Mouse (Mus musculus) embryonic fibroblast, embryonic 13.5 days (primary cell): ENCODE results near the gene Tmem259. TPM values are rescaled to one million over a fixed set of nuclear protein-coding genes. Genes with fewer than 3 reads are reported as not detected.
A peak's percentile ranks its signal among the peaks of the same experiment; 100 is the strongest.

Experiments
- H3K27ac ChIP-seq: 2 replicates; pipeline ENCODE4 v1.5.1; 2012; ENCODE audit warnings: low read length, control low read depth, inconsistent platforms; ENCODE audit not compliant: insufficient read depth
- H3K4me1 ChIP-seq: 2 replicates; pipeline ENCODE4 v1.6.1; 2011; ENCODE audit warnings: low read length; ENCODE audit not compliant: control insufficient read depth, insufficient read depth
- H3K4me3 ChIP-seq: 2 replicates; pipeline ENCODE4 v1.5.1; 2011; ENCODE audit warnings: mild to moderate bottlenecking, control low read depth, low read length; ENCODE audit not compliant: insufficient read depth
- CTCF ChIP-seq: IDR thresholded peaks from 2 replicates; pipeline ENCODE4 v1.5.1; 2011; ENCODE audit warnings: mild to moderate bottlenecking, control low read depth, low read length, moderate library complexity, borderline replicate concordance; ENCODE audit not compliant: insufficient read depth
- POLR2A ChIP-seq: IDR thresholded peaks from 2 replicates; pipeline ENCODE4 v1.6.1; 2011; ENCODE audit warnings: low read depth, mild to moderate bottlenecking, control low read depth, low read length, moderate library complexity
- polyA plus RNA-seq: library from polyadenylated mRNA; stranded (reverse); fragments of >200 nt; gene quantifications from 2 replicates; pipeline ENCODE4 v1.2.4, GENCODE M21; 2011; ENCODE audit warnings: low read depth; ENCODE audit not compliant: missing spikeins, insufficient read length

Gene Tmem259
- polyA plus RNA-seq, 1 experiment: 73.4 TPM

- no peak for TF ChIP-seq CTCF
- no peak for TF ChIP-seq POLR2A
- H3K4me1 ChIP-seq: peaks cover 8% of the 10 kb centered on the region
- no peak overlapping the region for H3K4me3 ChIP-seq
- no peak overlapping the region for H3K27ac ChIP-seq
These were observed 39.6 kb upstream of the Tmem259 start for GRCm38 (mm10) chr10:80023758-80024157.

DNA sequence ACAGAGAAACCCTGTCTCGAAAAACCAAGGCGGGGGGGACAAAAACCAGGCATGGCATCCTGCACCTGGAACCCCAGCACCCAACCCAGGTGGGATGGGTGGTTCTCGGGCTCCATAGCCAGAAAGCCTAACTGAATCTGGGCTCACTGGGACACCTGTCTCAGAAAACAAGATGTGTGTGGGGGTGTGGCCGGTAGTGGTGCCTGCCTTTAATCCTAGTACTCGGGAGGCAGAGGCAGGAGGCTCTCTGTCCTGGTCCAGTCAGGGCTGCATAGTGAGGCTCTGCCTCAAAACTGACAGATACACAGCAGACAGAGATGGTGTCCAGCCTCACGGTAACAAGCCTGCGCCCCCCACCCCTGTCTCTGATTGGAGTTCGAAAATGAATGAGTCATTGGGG, 38.7 kb upstream of the Tmem259 start:
- TF ChIP-seq CTCF (no peak), POLR2A (no peak)
- Histone ChIP-seq H3K4me3 (no peak overlapping the region), H3K4me1 (peaks cover 8% of the 10 kb centered on the region), H3K27ac (no peak overlapping the region)

- TF ChIP-seq POLR2A (no peak), CTCF (no peak)
- no peak overlapping the region for H3K27ac ChIP-seq
- H3K4me3 ChIP-seq: no peak overlapping the region
- H3K4me1 ChIP-seq: peaks cover 8% of the 10 kb centered on the region
These were observed 38.0 kb upstream of the Tmem259 start for GRCm38 (mm10) chr10:80022164-80022563.

- Histone ChIP-seq H3K4me3 (no peak overlapping the region), H3K27ac (no peak overlapping the region), H3K4me1 (peaks cover 8% of the 10 kb centered on the region)
- TF ChIP-seq POLR2A (no peak), CTCF (no peak)
These were observed 37.2 kb upstream of the Tmem259 start for GRCm38 (mm10) chr10:80021320-80021641.

DNA sequence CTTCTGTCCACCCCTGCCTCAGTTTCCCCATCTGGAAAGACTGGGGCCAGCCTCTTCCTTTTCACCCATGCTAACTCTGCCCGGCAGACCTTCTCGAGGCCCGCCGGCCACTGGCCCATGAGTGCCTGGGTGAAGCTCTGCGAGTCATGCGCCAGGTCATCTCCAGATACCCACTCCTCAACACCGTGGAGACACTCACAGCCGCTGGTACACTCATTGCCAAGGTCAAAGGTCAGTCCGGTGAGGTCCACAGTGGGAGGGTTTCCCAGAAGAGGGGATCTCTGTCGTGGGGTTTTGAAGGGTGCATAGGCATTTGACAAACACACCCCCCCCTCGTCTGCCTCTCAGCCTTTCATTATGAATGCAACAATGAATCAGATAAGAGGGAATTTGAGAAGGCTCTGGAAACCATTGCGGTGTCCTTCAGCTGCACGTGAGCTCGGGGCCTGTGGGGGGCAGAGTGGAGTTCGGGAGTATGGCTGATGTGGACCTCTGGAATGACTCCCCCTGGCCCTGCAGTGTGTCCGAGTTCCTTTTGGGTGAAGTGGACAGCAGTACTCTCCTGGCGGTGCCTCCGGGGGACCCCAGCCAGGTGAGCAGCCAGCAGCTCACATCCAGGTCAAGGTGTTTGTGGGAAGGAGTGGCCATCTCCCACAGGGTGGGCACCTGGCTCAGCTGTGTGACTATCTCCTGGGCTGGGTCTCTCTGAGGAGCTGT, 36.6 kb upstream of the Tmem259 start:
- peaks cover 8% of the 10 kb centered on the region for H3K4me1 ChIP-seq
- H3K27ac ChIP-seq: no peak overlapping the region
- no peak for TF ChIP-seq CTCF
- no peak for TF ChIP-seq POLR2A
- H3K4me3 ChIP-seq: no peak overlapping the region

- H3K27ac ChIP-seq: no peak overlapping the region
- TF ChIP-seq POLR2A: no peak
- no peak for TF ChIP-seq CTCF
- no peak overlapping the region for H3K4me3 ChIP-seq
- peaks cover 8% of the 10 kb centered on the region for H3K4me1 ChIP-seq
These were observed 36.1 kb upstream of the Tmem259 start for GRCm38 (mm10) chr10:80020191-80020590.

- no peak overlapping the region for H3K27ac ChIP-seq
- no peak overlapping the region for H3K4me3 ChIP-seq
- H3K4me1 ChIP-seq: peaks cover 6% of the 10 kb centered on the region
- TF ChIP-seq POLR2A: no peak
- no peak for TF ChIP-seq CTCF
These were observed 35.5 kb upstream of the Tmem259 start for GRCm38 (mm10) chr10:80019471-80020131.

DNA sequence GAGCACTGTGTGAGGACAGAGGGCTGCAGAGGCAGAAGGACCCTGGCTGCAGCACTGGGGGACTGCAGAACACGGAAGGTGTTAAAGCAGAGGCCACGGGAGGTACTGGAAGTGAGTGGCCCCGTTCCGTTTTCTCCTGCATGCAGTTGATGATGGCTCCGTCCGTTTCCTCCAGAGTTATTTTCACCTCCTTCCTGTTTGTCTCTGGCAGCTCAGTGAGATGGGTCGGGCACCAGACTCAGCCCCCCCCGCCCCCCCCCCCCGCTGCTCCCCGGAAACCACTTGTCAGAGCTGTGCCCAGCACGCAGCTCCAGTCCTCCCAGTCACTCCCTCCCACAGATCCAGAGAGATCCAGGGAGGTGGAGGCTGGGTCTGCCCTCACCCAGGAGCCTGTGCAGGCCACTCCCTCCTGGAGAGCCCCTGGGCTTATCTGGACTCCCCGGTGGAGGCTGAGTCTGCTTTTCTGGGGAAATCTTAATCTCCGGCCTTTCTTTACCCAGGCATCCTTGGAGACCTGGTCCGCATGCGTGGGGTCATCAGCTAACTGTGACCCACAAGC, 34.7 kb upstream of the Tmem259 start:
- Histone ChIP-seq H3K27ac (peak overlapping the region; percentile 43; the same call in 1 of the 2 replicates), H3K4me3 (no peak overlapping the region), H3K4me1 (no peaks in the 10 kb centered on the region)
- TF ChIP-seq POLR2A (0 out of 2 replicates have a peak, but pooled peaks have one; percentile 27), CTCF (no peak)

DNA sequence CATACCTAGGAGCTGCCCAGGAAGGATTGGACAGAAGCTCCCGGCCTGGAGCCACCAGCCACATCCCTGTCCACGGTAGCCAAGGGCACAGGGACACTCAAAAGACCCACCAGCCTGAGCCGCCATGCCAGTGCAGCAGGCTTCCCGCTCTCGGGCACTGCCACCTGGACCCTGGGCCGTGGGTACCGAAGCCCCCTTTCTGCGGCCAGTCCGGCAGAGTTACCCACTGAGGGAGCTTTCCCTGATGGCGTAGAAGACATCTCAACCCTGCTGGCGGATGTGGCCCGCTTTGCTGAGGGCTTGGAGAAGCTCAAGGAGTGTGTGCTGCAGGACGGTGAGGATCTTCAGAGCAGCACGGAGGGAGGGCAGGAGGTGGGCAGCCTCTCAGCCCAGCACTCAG, 33.6 kb upstream of the Tmem259 start:
- Histone ChIP-seq H3K27ac (no peak overlapping the region), H3K4me1 (no peaks in the 10 kb centered on the region), H3K4me3 (no peak overlapping the region)
- TF ChIP-seq CTCF (no peak), POLR2A (no peak)

- Histone ChIP-seq H3K4me1 (no peaks in the 10 kb centered on the region), H3K4me3 (no peak overlapping the region), H3K27ac (no peak overlapping the region)
- no peak for TF ChIP-seq POLR2A
- TF ChIP-seq CTCF: no peak
These were observed 33.2 kb upstream of the Tmem259 start for GRCm38 (mm10) chr10:80017361-80017760.
